Mouse (Mus musculus) liver, embryonic 15.5 days (tissue): Measurements from ENCODE around the gene Clrn3. TPM values are rescaled to one million over a fixed set of nuclear protein-coding genes. Genes with fewer than 3 reads are reported as not detected.

Experiments used
- ATAC-seq: fragments of 200-750 bp; cut with Nextera tagmentation; 2 replicates; pipeline ENCODE4 v1.8.0; 2017; ENCODE audit warnings: moderate number of reproducible peaks, mild to moderate bottlenecking, moderate library complexity; ENCODE audit not compliant: insufficient read depth
- H3K27ac ChIP-seq: fragments of 300-500 bp; sonication (generic); replicated peaks from 2 replicates; pipeline ENCODE4 v1.5.1; 2015; ENCODE audit warnings: mild to moderate bottlenecking, inconsistent platforms
- H3K27me3 ChIP-seq: fragments of 300-500 bp; sonication (generic); 2 replicates; pipeline ENCODE4 v1.6.1; 2015; ENCODE audit warnings: mild to moderate bottlenecking, inconsistent platforms
- H3K36me3 ChIP-seq: fragments of 300-500 bp; sonication (generic); replicated peaks from 2 replicates; pipeline ENCODE4 v1.6.1; 2015; ENCODE audit warnings: moderate library complexity, mild to moderate bottlenecking, inconsistent platforms
- H3K4me1 ChIP-seq: fragments of 300-500 bp; sonication (generic); replicated peaks from 2 replicates; pipeline ENCODE4 v1.6.1; 2015; ENCODE audit warnings: inconsistent platforms
- H3K4me2 ChIP-seq: fragments of 300-500 bp; sonication (generic); 2 replicates; pipeline ENCODE4 v1.6.1; 2015; ENCODE audit warnings: moderate library complexity, mild to moderate bottlenecking, inconsistent platforms
- H3K4me3 ChIP-seq: fragments of 300-500 bp; sonication (generic); replicated peaks from 2 replicates; pipeline ENCODE4 v1.5.1; 2015; ENCODE audit warnings: mild to moderate bottlenecking, inconsistent platforms
- H3K9ac ChIP-seq: fragments of 300-500 bp; sonication (generic); 2 replicates; pipeline ENCODE4 v1.6.1; 2015; ENCODE audit warnings: moderate library complexity, mild to moderate bottlenecking, inconsistent platforms
- H3K9me3 ChIP-seq: fragments of 300-500 bp; sonication (generic); replicated peaks from 2 replicates; pipeline ENCODE4 v1.6.1; 2016; ENCODE audit warnings: inconsistent platforms
- WGBS: fragments of 180-500 bp; shearing (Covaris S2); methylation state at CpG from one replicate; pipeline ENCODE4 v1.1.7; 2015; ENCODE audit warnings: mixed read lengths; ENCODE audit not compliant: insufficient replicate concordance; 5-methylcytosine and 5-hydroxymethylcytosine counted together
- polyA plus RNA-seq: library from polyadenylated mRNA; unstranded; fragments of >200 nt; fragmentation: Nextera tagmentation; extraction: Ambion mirVana; gene quantifications from 2 replicates; pipeline ENCODE4 v1.2.1, GENCODE M21; 2015

Gene Clrn3
- polyA plus RNA-seq, 1 experiment from 2014 or later = 0.03 TPM

GRCm38 (mm10) chr7:135553550-135553949 lies 25.1 kb upstream of the Clrn3 start:
- no peaks in the 10 kb centered on the region for H3K9me3 ChIP-seq
- H3K36me3 ChIP-seq = no peaks in the 10 kb centered on the region
- no peak for ATAC-seq
- no peak overlapping the region for H3K9ac ChIP-seq
- 31% methylated on average over 3 of the region's 3 CpGs for WGBS
- no peaks in the 10 kb centered on the region for H3K4me1 ChIP-seq
- no peak overlapping the region for H3K27ac ChIP-seq
- no peak overlapping the region for H3K4me2 ChIP-seq
- H3K4me3 ChIP-seq = no peak overlapping the region
- no peaks in the 10 kb centered on the region for H3K27me3 ChIP-seq

GRCm38 (mm10) chr7:135551547-135551946 lies 23.1 kb upstream of the Clrn3 start:
- H3K9me3 ChIP-seq = no peaks in the 10 kb centered on the region
- 88% methylated on average over 1 of the region's 1 CpGs for WGBS
- H3K27ac ChIP-seq = no peak overlapping the region
- no peaks in the 10 kb centered on the region for H3K36me3 ChIP-seq
- H3K27me3 ChIP-seq = no peaks in the 10 kb centered on the region
- no peak overlapping the region for H3K9ac ChIP-seq
- no peak overlapping the region for H3K4me3 ChIP-seq
- ATAC-seq = no peak
- no peaks in the 10 kb centered on the region for H3K4me1 ChIP-seq
- H3K4me2 ChIP-seq = no peak overlapping the region

GRCm38 (mm10) chr7:135548434-135548833 lies 20.0 kb upstream of the Clrn3 start:
- 72% methylated on average over 6 of the region's 6 CpGs for WGBS
- H3K9ac ChIP-seq = no peak overlapping the region
- no peak overlapping the region for H3K27ac ChIP-seq
- no peak overlapping the region for H3K4me3 ChIP-seq
- H3K9me3 ChIP-seq = no peaks in the 10 kb centered on the region
- no peaks in the 10 kb centered on the region for H3K27me3 ChIP-seq
- ATAC-seq = no peak
- peaks cover 8% of the 10 kb centered on the region; the same call in 1 of the 2 replicates for H3K4me1 ChIP-seq
- no peak overlapping the region for H3K4me2 ChIP-seq
- no peaks in the 10 kb centered on the region for H3K36me3 ChIP-seq

- WGBS = 49% methylated on average over 5 of the region's 5 CpGs
These were observed 18.1 kb upstream of the Clrn3 start for GRCm38 (mm10) chr7:135546530-135546929.

GRCm38 (mm10) chr7:135545957-135546356 lies 17.5 kb upstream of the Clrn3 start:
- Histone ChIP-seq H3K9me3 (no peaks in the 10 kb centered on the region), H3K4me2 (no peak overlapping the region), H3K9ac (no peak overlapping the region), H3K4me3 (no peak overlapping the region), H3K27ac (no peak overlapping the region), H3K36me3 (no peaks in the 10 kb centered on the region), H3K4me1 (peaks cover 11% of the 10 kb centered on the region; the same call in 1 of the 2 replicates), H3K27me3 (no peaks in the 10 kb centered on the region)
- ATAC-seq = no peak
- WGBS = 60% methylated on average over 7 of the region's 7 CpGs

More at GRCm38 (mm10) chr7:135546530-135546929, 18.1 kb upstream of the Clrn3 start:
- Histone ChIP-seq H3K4me3 (no peak overlapping the region), H3K4me2 (no peak overlapping the region), H3K4me1 (peaks cover 11% of the 10 kb centered on the region; the same call in 1 of the 2 replicates), H3K36me3 (no peaks in the 10 kb centered on the region), H3K9ac (no peak overlapping the region), H3K9me3 (no peaks in the 10 kb centered on the region), H3K27me3 (no peaks in the 10 kb centered on the region), H3K27ac (no peak overlapping the region)
- ATAC-seq = no peak

GRCm38 (mm10) chr7:135544321-135544720 lies 15.9 kb upstream of the Clrn3 start:
- Histone ChIP-seq H3K4me2 (no peak overlapping the region), H3K36me3 (no peaks in the 10 kb centered on the region), H3K27me3 (no peaks in the 10 kb centered on the region), H3K27ac (no peak overlapping the region), H3K4me3 (no peak overlapping the region), H3K9ac (no peak overlapping the region), H3K9me3 (no peaks in the 10 kb centered on the region), H3K4me1 (peaks cover 23% of the 10 kb centered on the region)
- WGBS = 63% methylated on average over 6 of the region's 6 CpGs
- ATAC-seq = no peak

- H3K9me3 ChIP-seq = no peaks in the 10 kb centered on the region
- no peak overlapping the region for H3K27ac ChIP-seq
- H3K27me3 ChIP-seq = peaks cover 7% of the 10 kb centered on the region
- no peak overlapping the region for H3K4me3 ChIP-seq
- H3K9ac ChIP-seq = no peak overlapping the region
- no peak for ATAC-seq
- H3K4me1 ChIP-seq = peaks cover 34% of the 10 kb centered on the region
- no peaks in the 10 kb centered on the region for H3K36me3 ChIP-seq
- WGBS = 51% methylated on average over 3 of the region's 3 CpGs
- no peak overlapping the region for H3K4me2 ChIP-seq
These were observed 14.6 kb upstream of the Clrn3 start for GRCm38 (mm10) chr7:135543033-135543432.

- H3K4me2 ChIP-seq = no peak overlapping the region
These were observed 13.8 kb upstream of the Clrn3 start for GRCm38 (mm10) chr7:135542235-135542634.

GRCm38 (mm10) chr7:135539429-135539828 lies 11.0 kb upstream of the Clrn3 start:
- no peaks in the 10 kb centered on the region for H3K9me3 ChIP-seq
- WGBS = 19% methylated on average over 2 of the region's 2 CpGs
- H3K4me2 ChIP-seq = peak overlapping the region; percentile 87
- H3K27ac ChIP-seq = no peak overlapping the region
- peaks cover 12% of the 10 kb centered on the region for H3K27me3 ChIP-seq
- ATAC-seq = no peak
- peak overlapping the region; percentile 63 for H3K4me3 ChIP-seq
- no peak overlapping the region for H3K9ac ChIP-seq
- H3K36me3 ChIP-seq = no peaks in the 10 kb centered on the region
- H3K4me1 ChIP-seq = peaks cover 44% of the 10 kb centered on the region

More at GRCm38 (mm10) chr7:135542235-135542634, 13.8 kb upstream of the Clrn3 start:
- peaks cover 12% of the 10 kb centered on the region for H3K27me3 ChIP-seq
- no peak for ATAC-seq
- no peaks in the 10 kb centered on the region for H3K9me3 ChIP-seq
- no peak overlapping the region for H3K9ac ChIP-seq
- no peak overlapping the region for H3K4me3 ChIP-seq
- no peaks in the 10 kb centered on the region for H3K36me3 ChIP-seq
- peaks cover 40% of the 10 kb centered on the region for H3K4me1 ChIP-seq
- 65% methylated on average over 3 of the region's 3 CpGs for WGBS
- no peak overlapping the region for H3K27ac ChIP-seq

GRCm38 (mm10) chr7:135537948-135538741 lies 9.7 kb upstream of the Clrn3 start:
- Histone ChIP-seq H3K27ac (0 out of 2 replicates have a peak overlapping the region, but pooled peaks have one; percentile 19), H3K27me3 (peaks cover 12% of the 10 kb centered on the region), H3K4me1 (peaks cover 44% of the 10 kb centered on the region), H3K9ac (peak overlapping the region; percentile 52), H3K4me2 (peak overlapping the region; percentile 87), H3K9me3 (no peaks in the 10 kb centered on the region), H3K4me3 (peak overlapping the region; percentile 63), H3K36me3 (no peaks in the 10 kb centered on the region)
- WGBS = under 1% methylated on average over 71 of the region's 71 CpGs
- ATAC-seq = peak; percentile 41

- peaks cover 44% of the 10 kb centered on the region for H3K4me1 ChIP-seq
- 1% methylated on average over 28 of the region's 28 CpGs for WGBS
These were observed 9.0 kb upstream of the Clrn3 start, which contains the start of gene Ptpre for GRCm38 (mm10) chr7:135537341-135537901. TSS of gene Ptpre (plus strand) at chr7:135537481.

More at GRCm38 (mm10) chr7:135537341-135537901, 9.0 kb upstream of the Clrn3 start, which contains the start of gene Ptpre:
- 0 out of 2 replicates have a peak within 1 kb of the TSS, but pooled peaks have one; percentile 19 for H3K27ac ChIP-seq
- peak within 1 kb of the TSS; percentile 87 for H3K4me2 ChIP-seq
- peak within 1 kb of the TSS; percentile 52 for H3K9ac ChIP-seq
- no peaks in the 10 kb centered on the region for H3K9me3 ChIP-seq
- peak within 1 kb of the TSS; percentile 63 for H3K4me3 ChIP-seq
- H3K27me3 ChIP-seq = peaks cover 12% of the 10 kb centered on the region
- no peaks in the 10 kb centered on the region for H3K36me3 ChIP-seq
- ATAC-seq = peak; percentile 88
